Mouse (Mus musculus): ENCODE results near the gene Saysd1. TPM values are rescaled to one million over a fixed set of nuclear protein-coding genes. Genes with fewer than 3 reads are reported as not detected.

Gene Saysd1
- polyA plus RNA-seq, 1 experiment from 2014 or later: 14.6 TPM

DNA sequence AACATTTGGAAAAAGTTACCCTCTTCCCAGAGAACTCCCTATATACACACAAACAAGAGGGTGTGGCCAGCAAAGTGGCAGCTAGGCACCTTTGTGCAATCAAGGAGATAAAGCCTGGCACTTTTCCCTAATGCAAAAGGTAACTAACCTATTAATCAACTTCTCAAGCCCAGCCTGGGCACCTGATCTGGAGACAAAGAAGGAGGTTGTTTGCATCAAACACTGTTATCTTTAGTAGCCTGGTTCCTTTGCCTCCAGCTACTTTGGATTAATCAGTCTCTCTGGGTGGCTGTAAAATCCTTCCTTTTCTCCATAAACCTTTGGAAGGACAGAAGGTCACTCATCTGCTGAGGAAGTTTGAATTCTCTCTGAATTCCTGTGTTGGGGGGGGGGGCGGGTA, 27.4 kb downstream of the Saysd1 start:
- Histone ChIP-seq H3K4me1 (ENCODE audit: control insufficient read depth, insufficient read depth, low read length) (no peaks in the 10 kb centered on the region), H3K27ac (replicated peaks; ENCODE audit: low read depth, low read length) (no peak overlapping the region), H3K9me3 (ENCODE audit: control insufficient read depth, low read length) (no peaks in the 10 kb centered on the region), H3K4me3 (ENCODE audit: low read depth, low read length) (no peak overlapping the region), H3K36me3 (ENCODE audit: control insufficient read depth, insufficient read depth, low read length) (no peaks in the 10 kb centered on the region), H3K27me3 (replicated peaks; ENCODE audit: control insufficient read depth, insufficient read depth, low read length) (no peaks in the 10 kb centered on the region), H3K4me2 (ENCODE audit: low read depth, low read length) (no peak overlapping the region), H3K9ac (ENCODE audit: low read depth, low read length) (no peak overlapping the region)
- WGBS: 69% methylated on average over 1 of the region's 1 CpGs
- DNase-seq (ENCODE audit: low spot score) (no peak), ATAC-seq (ENCODE audit: low read depth) (no peak)

DNA sequence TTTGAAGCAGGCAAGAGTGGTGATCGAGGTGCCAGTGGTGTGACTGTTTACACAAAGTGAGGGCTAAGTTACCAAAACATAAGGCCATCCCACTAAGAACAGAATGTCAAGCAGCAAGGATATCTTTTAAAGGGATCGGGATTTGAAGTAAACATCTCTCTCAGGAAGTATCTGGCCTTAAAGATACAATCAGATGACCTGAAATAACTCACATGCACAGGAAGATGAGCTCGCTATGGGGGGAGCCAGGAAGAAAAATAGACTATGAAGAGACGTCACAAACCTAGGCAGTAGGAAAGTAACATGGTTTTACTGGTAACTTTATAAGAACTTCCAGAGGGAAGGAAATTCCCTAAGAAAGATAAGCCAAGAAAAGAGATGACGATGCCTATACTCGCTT, 32.1 kb downstream of the Saysd1 start:
- ATAC-seq (ENCODE audit: low read depth) (no peak), DNase-seq (ENCODE audit: low spot score) (no peak)
- 79% methylated on average over 6 of the region's 6 CpGs for WGBS

DNA sequence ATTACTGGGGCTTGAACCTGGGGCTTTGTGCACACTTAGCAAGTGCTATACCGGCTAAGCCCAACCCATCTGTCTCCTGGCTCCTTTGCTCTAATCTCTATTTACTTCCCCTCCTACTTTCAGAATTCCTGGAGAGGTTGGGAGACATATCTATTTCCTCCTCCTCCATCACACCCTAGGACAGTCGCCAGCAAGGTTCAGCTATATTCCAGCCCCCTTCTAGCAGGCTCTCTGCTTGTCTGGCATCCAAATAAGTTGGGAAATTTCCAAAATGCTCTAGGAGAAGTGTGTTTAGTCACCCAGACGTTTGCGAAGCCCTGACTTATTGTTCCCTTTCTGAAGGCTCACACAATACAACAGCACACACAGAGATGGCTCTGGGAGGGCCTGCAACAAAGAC, 35.1 kb downstream of the Saysd1 start:
- H3K4me1 ChIP-seq (ENCODE audit: control insufficient read depth, insufficient read depth, low read length): no peaks in the 10 kb centered on the region
- no peak for DNase-seq (ENCODE audit: low spot score)
- no peaks in the 10 kb centered on the region for H3K27me3 ChIP-seq (replicated peaks; ENCODE audit: control insufficient read depth, insufficient read depth, low read length)
- H3K4me3 ChIP-seq (ENCODE audit: low read depth, low read length): no peak overlapping the region
- H3K4me2 ChIP-seq (ENCODE audit: low read depth, low read length): no peak overlapping the region
- H3K9me3 ChIP-seq (ENCODE audit: control insufficient read depth, low read length): no peaks in the 10 kb centered on the region
- no peak for ATAC-seq (ENCODE audit: low read depth)
- no peak overlapping the region for H3K27ac ChIP-seq (replicated peaks; ENCODE audit: low read depth, low read length)
- 44% methylated on average over 4 of the region's 4 CpGs for WGBS
- no peaks in the 10 kb centered on the region for H3K36me3 ChIP-seq (ENCODE audit: control insufficient read depth, insufficient read depth, low read length)
- no peak overlapping the region for H3K9ac ChIP-seq (ENCODE audit: low read depth, low read length)

More for the DNA sequence above, 32.1 kb downstream of the Saysd1 start:
- H3K36me3 ChIP-seq (ENCODE audit: control insufficient read depth, insufficient read depth, low read length): no peaks in the 10 kb centered on the region
- no peaks in the 10 kb centered on the region for H3K9me3 ChIP-seq (ENCODE audit: control insufficient read depth, low read length)
- no peaks in the 10 kb centered on the region for H3K4me1 ChIP-seq (ENCODE audit: control insufficient read depth, insufficient read depth, low read length)
- H3K27ac ChIP-seq (replicated peaks; ENCODE audit: low read depth, low read length): no peak overlapping the region
- no peaks in the 10 kb centered on the region for H3K27me3 ChIP-seq (replicated peaks; ENCODE audit: control insufficient read depth, insufficient read depth, low read length)
- no peak overlapping the region for H3K9ac ChIP-seq (ENCODE audit: low read depth, low read length)
- no peak overlapping the region for H3K4me2 ChIP-seq (ENCODE audit: low read depth, low read length)
- no peak overlapping the region for H3K4me3 ChIP-seq (ENCODE audit: low read depth, low read length)

DNA sequence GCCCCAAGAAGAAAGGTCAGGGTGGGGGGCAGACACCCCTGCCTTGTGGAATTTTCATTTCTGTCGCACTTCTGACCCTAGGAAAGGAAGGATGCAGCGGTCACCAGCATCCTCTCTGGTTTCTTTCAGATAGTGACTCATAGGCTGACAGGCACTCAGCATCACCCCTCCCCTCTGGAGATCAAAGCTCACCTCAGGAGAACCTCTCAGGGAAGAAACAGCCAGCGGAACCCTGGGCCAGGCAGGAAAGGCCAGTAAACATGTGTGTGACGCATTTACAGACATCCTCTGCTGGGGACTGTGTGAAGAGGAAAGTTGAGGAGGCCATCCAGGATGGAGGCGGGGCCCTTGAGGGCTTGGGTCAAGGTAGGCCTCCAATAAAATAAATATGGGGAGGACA, 40.3 kb downstream of the Saysd1 start:
- no peak overlapping the region for H3K27ac ChIP-seq (replicated peaks; ENCODE audit: low read depth, low read length)
- no peaks in the 10 kb centered on the region for H3K9me3 ChIP-seq (ENCODE audit: control insufficient read depth, low read length)
- 51% methylated on average over 5 of the region's 5 CpGs for WGBS
- H3K4me3 ChIP-seq (ENCODE audit: low read depth, low read length): no peak overlapping the region
- ATAC-seq (ENCODE audit: low read depth) (no peak), DNase-seq (ENCODE audit: low spot score) (no peak)
- H3K9ac ChIP-seq (ENCODE audit: low read depth, low read length): no peak overlapping the region
- no peaks in the 10 kb centered on the region for H3K27me3 ChIP-seq (replicated peaks; ENCODE audit: control insufficient read depth, insufficient read depth, low read length)
- no peak overlapping the region for H3K4me2 ChIP-seq (ENCODE audit: low read depth, low read length)
- no peaks in the 10 kb centered on the region for H3K36me3 ChIP-seq (ENCODE audit: control insufficient read depth, insufficient read depth, low read length)
- no peaks in the 10 kb centered on the region for H3K4me1 ChIP-seq (ENCODE audit: control insufficient read depth, insufficient read depth, low read length)

DNA sequence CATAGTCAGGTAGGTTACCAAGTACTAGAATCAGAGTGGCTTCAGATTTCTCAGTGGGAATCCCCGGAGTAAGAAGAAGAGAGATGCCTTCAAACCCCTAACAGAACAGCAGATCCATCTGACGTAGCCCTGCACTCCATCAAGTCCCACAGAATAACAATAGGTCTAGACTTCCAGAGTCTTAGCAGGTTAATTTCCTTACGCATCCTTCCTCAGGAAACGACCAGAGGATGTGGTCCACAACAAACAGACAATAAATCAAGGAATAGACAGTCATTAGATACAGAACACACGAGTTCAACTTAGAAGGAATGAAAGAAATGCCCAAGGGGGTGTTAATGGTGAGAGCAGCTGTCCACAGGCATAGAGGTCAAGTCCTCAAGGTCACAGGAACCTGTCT, 43.4 kb downstream of the Saysd1 start:
- H3K9ac ChIP-seq (ENCODE audit: low read depth, low read length): no peak overlapping the region
- no peak overlapping the region for H3K4me3 ChIP-seq (ENCODE audit: low read depth, low read length)
- H3K4me1 ChIP-seq (ENCODE audit: control insufficient read depth, insufficient read depth, low read length): no peaks in the 10 kb centered on the region
- no peak for DNase-seq (ENCODE audit: low spot score)
- H3K4me2 ChIP-seq (ENCODE audit: low read depth, low read length): no peak overlapping the region
- no peaks in the 10 kb centered on the region for H3K9me3 ChIP-seq (ENCODE audit: control insufficient read depth, low read length)
- no peaks in the 10 kb centered on the region for H3K27me3 ChIP-seq (replicated peaks; ENCODE audit: control insufficient read depth, insufficient read depth, low read length)
- H3K27ac ChIP-seq (replicated peaks; ENCODE audit: low read depth, low read length): no peak overlapping the region
- ATAC-seq (ENCODE audit: low read depth): no peak
- H3K36me3 ChIP-seq (ENCODE audit: control insufficient read depth, insufficient read depth, low read length): no peaks in the 10 kb centered on the region
- WGBS: 60% methylated on average over 5 of the region's 5 CpGs

DNA sequence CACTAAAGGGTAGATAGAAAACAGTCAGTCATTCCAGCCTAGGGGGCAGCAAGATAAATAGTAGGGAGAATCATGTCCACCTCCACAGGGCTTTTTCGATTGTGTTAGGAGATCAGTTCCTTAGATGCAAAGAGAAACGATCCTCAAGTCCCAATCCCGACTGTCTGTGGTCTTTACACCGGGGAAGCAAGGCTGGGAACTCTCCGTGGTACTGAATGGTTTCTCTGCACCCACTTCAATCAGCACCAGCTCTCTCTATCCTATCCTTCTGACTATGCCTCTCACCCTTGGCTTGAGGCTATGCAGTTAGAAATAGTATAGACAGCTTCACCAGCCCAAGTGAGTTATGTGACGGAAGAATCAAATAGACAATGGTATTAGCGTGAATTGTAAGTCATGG, 44.8 kb downstream of the Saysd1 start:
- Histone ChIP-seq H3K9me3 (ENCODE audit: control insufficient read depth, low read length) (no peaks in the 10 kb centered on the region), H3K27ac (replicated peaks; ENCODE audit: low read depth, low read length) (no peak overlapping the region), H3K27me3 (replicated peaks; ENCODE audit: control insufficient read depth, insufficient read depth, low read length) (no peaks in the 10 kb centered on the region), H3K36me3 (ENCODE audit: control insufficient read depth, insufficient read depth, low read length) (no peaks in the 10 kb centered on the region), H3K9ac (ENCODE audit: low read depth, low read length) (no peak overlapping the region), H3K4me1 (ENCODE audit: control insufficient read depth, insufficient read depth, low read length) (no peaks in the 10 kb centered on the region), H3K4me2 (ENCODE audit: low read depth, low read length) (no peak overlapping the region), H3K4me3 (ENCODE audit: low read depth, low read length) (no peak overlapping the region)
- WGBS: 14% methylated on average over 7 of the region's 7 CpGs
- no peak for ATAC-seq (ENCODE audit: low read depth)
- DNase-seq (ENCODE audit: low spot score): peak; percentile 80

DNA sequence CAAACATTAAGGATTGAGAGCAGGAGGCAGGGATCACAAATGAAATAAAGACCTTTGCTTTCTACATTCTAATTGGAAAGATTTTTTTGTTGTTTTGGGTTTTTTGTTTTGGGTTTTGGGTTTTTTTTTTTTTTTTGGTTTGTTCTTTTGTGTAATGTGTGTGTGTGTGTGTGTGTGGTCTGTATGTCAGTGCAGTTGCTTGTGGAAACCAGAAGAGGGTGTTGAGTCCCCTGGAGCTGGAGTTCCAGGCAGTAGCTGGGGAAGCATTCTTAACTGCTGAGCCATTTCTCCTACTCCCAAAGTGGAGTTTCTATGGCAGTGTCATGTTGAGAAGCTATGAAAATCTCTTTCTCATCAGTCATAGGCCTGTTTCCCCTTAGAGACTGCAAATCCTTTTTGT, 54.0 kb downstream of the Saysd1 start:
- DNase-seq (ENCODE audit: low spot score): no peak
- Histone ChIP-seq H3K27me3 (replicated peaks; ENCODE audit: control insufficient read depth, insufficient read depth, low read length) (no peaks in the 10 kb centered on the region), H3K36me3 (ENCODE audit: control insufficient read depth, insufficient read depth, low read length) (0 out of 2 replicates have a peak, but pooled peaks cover 4% of the 10 kb centered on the region), H3K9ac (ENCODE audit: low read depth, low read length) (no peak overlapping the region), H3K4me2 (ENCODE audit: low read depth, low read length) (no peak overlapping the region), H3K9me3 (ENCODE audit: control insufficient read depth, low read length) (no peaks in the 10 kb centered on the region), H3K27ac (replicated peaks; ENCODE audit: low read depth, low read length) (no peak overlapping the region), H3K4me1 (ENCODE audit: control insufficient read depth, insufficient read depth, low read length) (peaks cover 15% of the 10 kb centered on the region), H3K4me3 (ENCODE audit: low read depth, low read length) (no peak overlapping the region)
- no peak for ATAC-seq (ENCODE audit: low read depth)

DNA sequence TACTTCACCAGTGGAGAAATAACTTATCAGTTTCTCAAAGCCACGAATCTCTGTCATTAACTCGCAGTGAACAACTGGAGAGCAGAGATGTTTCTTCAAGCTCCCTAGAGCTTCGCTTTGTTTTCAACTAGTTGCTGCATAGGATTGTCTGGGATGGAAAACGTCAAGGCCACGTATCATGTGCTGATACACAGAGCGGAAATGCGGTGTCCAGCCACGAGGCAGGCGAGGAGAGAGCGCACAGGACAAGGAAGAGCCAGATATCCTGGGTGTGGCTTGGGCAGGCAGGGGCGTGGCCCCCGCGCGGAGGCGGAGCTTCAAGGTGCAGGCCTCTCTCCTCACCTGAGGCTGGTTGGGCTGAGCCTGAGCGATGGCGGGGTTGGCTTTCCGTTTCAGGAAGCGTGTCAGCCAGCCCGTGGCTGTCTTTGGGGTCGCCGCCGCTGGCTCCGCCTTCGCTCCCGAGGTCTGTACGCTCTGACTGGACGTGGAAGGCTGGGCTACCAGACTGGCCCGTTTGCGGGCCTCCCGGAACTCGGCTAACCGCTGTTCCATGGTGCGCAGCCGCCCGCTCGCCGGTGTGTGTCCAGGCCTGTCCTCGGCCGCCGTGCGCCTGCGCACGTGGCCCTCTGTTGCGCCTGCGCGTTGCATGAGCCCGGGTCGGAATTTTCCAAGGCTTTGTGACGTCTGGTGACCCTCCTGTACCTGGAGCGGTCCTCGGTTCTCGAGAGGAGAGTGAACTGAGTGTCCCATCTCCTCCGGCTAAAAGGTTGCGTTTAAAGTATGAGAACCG, 55.6 kb downstream of the Saysd1 start:
- WGBS: 3% methylated on average over 45 of the region's 56 CpGs
- Histone ChIP-seq H3K4me1 (ENCODE audit: control insufficient read depth, insufficient read depth, low read length) (peaks cover 15% of the 10 kb centered on the region), H3K9ac (ENCODE audit: low read depth, low read length) (peak overlapping the region; percentile 75), H3K27ac (replicated peaks; ENCODE audit: low read depth, low read length) (peak overlapping the region; percentile 96), H3K27me3 (replicated peaks; ENCODE audit: control insufficient read depth, insufficient read depth, low read length) (no peaks in the 10 kb centered on the region), H3K9me3 (ENCODE audit: control insufficient read depth, low read length) (no peaks in the 10 kb centered on the region), H3K4me2 (ENCODE audit: low read depth, low read length) (peak overlapping the region; percentile 73), H3K36me3 (ENCODE audit: control insufficient read depth, insufficient read depth, low read length) (0 out of 2 replicates have a peak, but pooled peaks cover 4% of the 10 kb centered on the region), H3K4me3 (ENCODE audit: low read depth, low read length) (peak overlapping the region; percentile 61)
- DNase-seq (ENCODE audit: low spot score) (peak; percentile 96), ATAC-seq (ENCODE audit: low read depth) (peak; percentile 98)

DNA sequence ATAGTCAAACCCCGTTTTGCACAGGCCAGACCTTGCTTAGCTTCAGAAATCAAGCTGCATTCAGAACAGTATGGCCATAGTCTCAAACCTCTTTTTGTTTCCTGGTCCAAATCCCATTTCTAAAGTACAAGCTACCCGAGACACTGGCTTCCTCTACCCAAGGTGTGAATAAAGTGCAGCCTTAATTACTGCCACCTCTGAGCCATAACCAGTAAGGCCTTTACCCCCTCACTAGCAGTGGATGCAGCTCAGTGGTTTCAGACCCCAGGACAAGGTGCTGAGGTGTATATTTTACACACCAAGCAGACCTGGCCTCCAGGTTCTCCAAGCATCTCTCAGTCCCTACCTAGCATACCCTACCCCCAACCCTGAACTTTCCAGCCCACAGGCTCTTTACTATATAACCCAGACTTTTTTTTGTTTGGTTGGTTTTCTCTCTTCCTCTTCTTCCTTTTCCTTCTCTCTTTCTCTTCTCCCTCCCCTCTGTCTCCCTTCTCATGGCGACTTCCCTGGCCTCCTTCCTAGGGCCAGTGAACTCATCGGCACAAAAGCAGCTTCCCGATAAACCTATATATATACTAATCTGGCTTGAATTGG, 56.3 kb downstream of the Saysd1 start:
- 70% methylated on average over 5 of the region's 5 CpGs for WGBS
- H3K9ac ChIP-seq (ENCODE audit: low read depth, low read length): peak overlapping the region; percentile 75
- H3K27me3 ChIP-seq (replicated peaks; ENCODE audit: control insufficient read depth, insufficient read depth, low read length): no peaks in the 10 kb centered on the region
- no peak for ATAC-seq (ENCODE audit: low read depth)
- DNase-seq (ENCODE audit: low spot score): no peak
- H3K36me3 ChIP-seq (ENCODE audit: control insufficient read depth, insufficient read depth, low read length): peaks cover 6% of the 10 kb centered on the region; the same call in 1 of the 2 replicates
- no peaks in the 10 kb centered on the region for H3K9me3 ChIP-seq (ENCODE audit: control insufficient read depth, low read length)
- H3K27ac ChIP-seq (replicated peaks; ENCODE audit: low read depth, low read length): peak overlapping the region; percentile 96
- peak overlapping the region; percentile 61 for H3K4me3 ChIP-seq (ENCODE audit: low read depth, low read length)
- peaks cover 15% of the 10 kb centered on the region for H3K4me1 ChIP-seq (ENCODE audit: control insufficient read depth, insufficient read depth, low read length)
- H3K4me2 ChIP-seq (ENCODE audit: low read depth, low read length): peak overlapping the region; percentile 73
